Mouse (Mus musculus) lung, embryonic 16.5 days (tissue): ENCODE measurements at regions not wholly inside any gene's neighbourhood (a gene's known extent, or its start where the extent isn't known, plus 50 kb on each side); places are given as distances from the start of the nearest gene placed in this dataset.

Source experiments
- ATAC-seq: fragments of 200-750 bp; cut with Nextera tagmentation; 2 replicates; pipeline ENCODE4 v1.8.0; 2017; ENCODE audit warnings: low read depth, mild to moderate bottlenecking, moderate library complexity
- H3K27ac ChIP-seq: fragments of 300-500 bp; sonication (generic); 2 replicates; pipeline ENCODE4 v1.5.1; 2014; ENCODE audit warnings: mild to moderate bottlenecking, control low read depth, low read length
- H3K27me3 ChIP-seq: fragments of 300-500 bp; sonication (generic); 2 replicates; pipeline ENCODE4 v1.6.1; 2014; ENCODE audit warnings: low read depth, low read length, mixed read lengths; ENCODE audit not compliant: control insufficient read depth, insufficient read depth
- H3K36me3 ChIP-seq: fragments of 300-500 bp; sonication (generic); 2 replicates; pipeline ENCODE4 v1.6.1; 2014; ENCODE audit warnings: low read length; ENCODE audit not compliant: control insufficient read depth, insufficient read depth
- H3K4me1 ChIP-seq: fragments of 300-500 bp; sonication (generic); replicated peaks from 2 replicates; pipeline ENCODE4 v1.6.1; 2014; ENCODE audit warnings: low read length, mixed read lengths; ENCODE audit not compliant: control insufficient read depth, insufficient read depth
- H3K4me2 ChIP-seq: fragments of 300-500 bp; sonication (generic); 2 replicates; pipeline ENCODE4 v1.6.1; 2014; ENCODE audit warnings: low read depth, low read length, control low read depth
- H3K4me3 ChIP-seq: fragments of 300-500 bp; sonication (generic); 2 replicates; pipeline ENCODE4 v1.5.1; 2014; ENCODE audit warnings: mild to moderate bottlenecking, low read length, control low read depth
- H3K9ac ChIP-seq: fragments of 300-500 bp; sonication (generic); 2 replicates; pipeline ENCODE4 v1.6.1; 2014; ENCODE audit warnings: low read length, control low read depth
- H3K9me3 ChIP-seq: fragments of 300-500 bp; sonication (generic); 2 replicates; pipeline ENCODE4 v1.6.1; 2016; ENCODE audit warnings: low read length; ENCODE audit not compliant: control insufficient read depth
- WGBS: fragments of 180-500 bp; shearing (Covaris S2); extraction: QIAGEN DNeasy Blood & Tissue Kit; methylation state at CpG from one replicate; pipeline ENCODE4 v1.1.7; 2014; 5-methylcytosine and 5-hydroxymethylcytosine counted together

- no peak overlapping the region for H3K4me2 ChIP-seq
- no peak overlapping the region for H3K27ac ChIP-seq
- WGBS: 52% methylated on average over 4 of the region's 4 CpGs
- no peaks in the 10 kb centered on the region for H3K36me3 ChIP-seq
- no peaks in the 10 kb centered on the region for H3K27me3 ChIP-seq
- no peaks in the 10 kb centered on the region for H3K9me3 ChIP-seq
- no peak for ATAC-seq
- no peak overlapping the region for H3K4me3 ChIP-seq
- no peaks in the 10 kb centered on the region for H3K4me1 ChIP-seq
- no peak overlapping the region for H3K9ac ChIP-seq
Measured at GRCm38 (mm10) chr7:83015756-83016155, 148.6 kb downstream of the Mex3b start.

GRCm38 (mm10) chr7:83016566-83016965 lies 149.4 kb downstream of the Mex3b start:
- ATAC-seq: no peak
- H3K4me3 ChIP-seq: no peak overlapping the region
- H3K4me1 ChIP-seq: no peaks in the 10 kb centered on the region
- H3K36me3 ChIP-seq: no peaks in the 10 kb centered on the region
- no peaks in the 10 kb centered on the region for H3K9me3 ChIP-seq
- WGBS: 37% methylated on average over 4 of the region's 4 CpGs
- no peak overlapping the region for H3K9ac ChIP-seq
- H3K4me2 ChIP-seq: no peak overlapping the region
- no peaks in the 10 kb centered on the region for H3K27me3 ChIP-seq
- no peak overlapping the region for H3K27ac ChIP-seq

DNA sequence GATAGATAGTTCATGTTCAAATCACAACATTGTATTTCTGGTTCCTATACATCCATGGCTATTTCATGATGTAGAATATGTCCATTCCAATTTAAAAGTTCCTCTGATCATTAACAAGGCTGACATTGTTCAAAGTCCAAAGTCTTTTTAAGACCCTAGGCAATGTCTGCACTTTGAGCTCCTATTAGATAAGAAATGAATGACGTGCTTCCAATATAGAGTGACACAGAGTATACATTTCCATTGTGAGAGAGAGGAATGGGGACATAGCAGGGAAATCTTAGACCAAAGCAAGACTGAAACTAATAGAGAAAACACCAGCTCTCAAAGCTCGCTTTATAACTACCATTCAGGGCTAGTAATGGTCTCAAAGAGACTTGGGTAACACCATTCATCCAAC lies 153.5 kb downstream of the Mex3b start:
- Histone ChIP-seq H3K27ac (no peak overlapping the region), H3K36me3 (no peaks in the 10 kb centered on the region), H3K9me3 (no peaks in the 10 kb centered on the region), H3K9ac (no peak overlapping the region), H3K4me1 (no peaks in the 10 kb centered on the region), H3K27me3 (no peaks in the 10 kb centered on the region), H3K4me2 (no peak overlapping the region), H3K4me3 (no peak overlapping the region)
- no peak for ATAC-seq
- WGBS: 79% methylated on average over 2 of the region's 2 CpGs

- H3K27me3 ChIP-seq: no peaks in the 10 kb centered on the region
- H3K27ac ChIP-seq: no peak overlapping the region
- no peaks in the 10 kb centered on the region for H3K9me3 ChIP-seq
- ATAC-seq: no peak
- 81% methylated on average over 1 of the region's 1 CpGs for WGBS
- no peak overlapping the region for H3K4me2 ChIP-seq
- no peaks in the 10 kb centered on the region for H3K36me3 ChIP-seq
- no peak overlapping the region for H3K4me3 ChIP-seq
- H3K4me1 ChIP-seq: no peaks in the 10 kb centered on the region
- no peak overlapping the region for H3K9ac ChIP-seq
Measured at GRCm38 (mm10) chr7:83023990-83024389, 156.9 kb downstream of the Mex3b start.

DNA sequence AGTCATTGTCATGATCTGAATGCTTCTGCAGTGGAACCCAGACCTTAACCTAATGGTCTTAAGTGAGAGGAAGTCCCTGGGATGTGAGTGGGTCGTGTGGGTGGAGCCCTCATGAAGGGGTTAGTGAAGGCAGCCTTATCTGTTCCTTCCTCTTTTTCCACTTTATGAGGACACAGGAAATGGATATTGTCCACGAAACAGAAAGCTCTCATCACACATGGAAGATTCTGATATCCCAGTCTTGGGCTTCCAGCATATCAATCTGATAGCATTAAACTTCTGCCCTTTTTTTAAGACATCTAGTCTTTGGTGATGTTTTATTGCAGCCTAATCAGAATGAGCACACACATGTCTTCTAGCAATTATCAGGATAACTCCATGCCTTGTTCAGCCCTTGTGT lies 164.0 kb downstream of the Mex3b start:
- no peak for ATAC-seq
- H3K4me1 ChIP-seq: no peaks in the 10 kb centered on the region
- no peaks in the 10 kb centered on the region for H3K27me3 ChIP-seq
- no peaks in the 10 kb centered on the region for H3K36me3 ChIP-seq
- H3K4me3 ChIP-seq: no peak overlapping the region
- H3K9me3 ChIP-seq: peaks cover 4% of the 10 kb centered on the region; the same call in 1 of the 2 replicates
- no peak overlapping the region for H3K9ac ChIP-seq
- no peak overlapping the region for H3K4me2 ChIP-seq
- 42% methylated on average over 2 of the region's 2 CpGs for WGBS
- no peak overlapping the region for H3K27ac ChIP-seq

DNA sequence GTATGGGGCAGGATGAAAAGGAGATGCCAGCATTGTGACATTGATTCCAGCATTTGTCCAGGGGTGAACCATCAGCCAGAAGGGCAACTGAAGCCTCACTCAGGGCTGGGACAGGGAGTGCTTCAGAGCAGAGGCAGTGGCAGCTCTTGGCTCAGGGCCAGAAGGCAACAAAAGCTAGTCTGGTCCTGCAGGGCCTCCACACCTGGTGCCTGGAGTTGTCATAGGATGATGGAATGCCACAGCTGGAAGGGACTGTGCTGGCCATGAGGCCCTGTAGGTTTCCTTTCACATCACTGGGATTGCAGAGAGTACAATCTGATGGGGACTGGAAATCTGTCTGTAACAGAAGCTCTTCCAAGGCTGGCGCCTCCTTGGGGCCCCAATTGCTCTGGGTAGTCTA lies 164.9 kb downstream of the Mex3b start:
- Histone ChIP-seq H3K36me3 (no peaks in the 10 kb centered on the region), H3K9me3 (peaks cover 4% of the 10 kb centered on the region; the same call in 1 of the 2 replicates), H3K4me3 (no peak overlapping the region), H3K27ac (no peak overlapping the region), H3K27me3 (no peaks in the 10 kb centered on the region), H3K4me2 (no peak overlapping the region), H3K4me1 (no peaks in the 10 kb centered on the region), H3K9ac (no peak overlapping the region)
- 86% methylated on average over 1 of the region's 1 CpGs for WGBS
- ATAC-seq: no peak

DNA sequence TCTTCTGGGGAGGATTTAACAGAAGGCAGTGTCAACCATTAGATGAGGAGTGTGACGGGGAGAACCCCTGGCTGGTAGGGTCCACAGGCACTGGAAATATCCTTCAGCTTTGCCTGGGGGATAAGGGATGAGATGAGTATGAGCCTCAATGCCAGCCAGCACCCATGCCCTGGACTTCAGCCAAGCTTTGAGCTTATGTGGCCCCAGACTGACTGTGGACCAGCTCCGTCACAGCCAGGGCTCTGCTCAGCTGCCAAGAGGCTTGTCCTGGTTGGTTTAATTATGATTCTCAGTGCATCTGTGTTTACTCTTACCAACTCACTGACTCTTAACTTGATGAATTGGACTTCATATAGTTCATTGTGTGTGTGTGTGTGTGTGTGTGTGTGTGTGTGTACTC lies 165.8 kb downstream of the Mex3b start:
- Histone ChIP-seq H3K4me1 (no peaks in the 10 kb centered on the region), H3K27ac (no peak overlapping the region), H3K27me3 (no peaks in the 10 kb centered on the region), H3K9me3 (peaks cover 4% of the 10 kb centered on the region; the same call in 1 of the 2 replicates), H3K9ac (no peak overlapping the region), H3K36me3 (no peaks in the 10 kb centered on the region), H3K4me3 (no peak overlapping the region), H3K4me2 (no peak overlapping the region)
- ATAC-seq: no peak
- WGBS: 62% methylated on average over 2 of the region's 2 CpGs

DNA sequence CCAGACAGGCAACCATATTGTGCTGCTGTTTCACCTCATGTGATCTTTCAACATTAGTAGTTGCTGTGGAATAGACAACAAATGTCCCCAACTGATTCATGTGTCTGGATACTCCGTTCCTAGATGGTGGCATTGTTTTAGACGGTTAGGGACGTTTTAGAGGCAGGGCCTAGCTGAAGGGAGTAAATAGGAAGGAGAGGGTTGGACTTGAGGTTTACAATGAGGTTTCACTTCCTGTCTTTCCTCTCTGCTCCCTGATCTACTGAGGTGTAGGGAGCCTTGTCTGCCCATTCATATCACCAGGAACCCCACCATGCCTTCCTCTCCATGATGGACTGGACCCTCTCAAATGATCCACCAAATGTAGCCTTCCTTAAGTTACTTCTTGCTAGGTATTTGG lies 168.1 kb downstream of the Mex3b start:
- no peak for ATAC-seq
- H3K27me3 ChIP-seq: no peaks in the 10 kb centered on the region

DNA sequence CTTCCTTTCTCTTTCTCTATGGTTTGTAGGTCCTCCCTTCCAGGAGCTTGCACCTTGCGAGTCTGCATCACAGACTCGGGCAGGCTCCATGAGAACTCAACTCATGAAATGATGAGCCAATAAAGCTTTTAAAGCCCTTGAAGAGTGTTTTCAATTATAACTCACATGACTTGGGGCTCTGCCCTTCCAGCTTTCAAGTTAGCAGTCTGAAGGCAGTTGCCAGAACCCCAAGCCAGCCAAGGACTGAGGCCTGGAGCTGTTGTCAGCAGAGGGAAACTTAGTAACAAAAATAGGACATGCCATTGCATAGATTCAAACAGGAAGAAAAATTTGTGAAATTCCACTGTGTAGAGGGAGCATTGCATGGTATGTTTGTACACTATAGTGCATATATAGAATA lies 169.3 kb downstream of the Mex3b start:
- Histone ChIP-seq H3K9me3 (no peaks in the 10 kb centered on the region), H3K4me3 (no peak overlapping the region), H3K9ac (no peak overlapping the region), H3K4me1 (no peaks in the 10 kb centered on the region), H3K27me3 (no peaks in the 10 kb centered on the region), H3K4me2 (no peak overlapping the region), H3K27ac (no peak overlapping the region), H3K36me3 (no peaks in the 10 kb centered on the region)
- ATAC-seq: no peak
- 90% methylated on average over 2 of the region's 2 CpGs for WGBS

More for the DNA sequence above, 168.1 kb downstream of the Mex3b start:
- WGBS: 73% methylated on average over 3 of the region's 3 CpGs
- no peak overlapping the region for H3K4me2 ChIP-seq
- no peak overlapping the region for H3K9ac ChIP-seq
- H3K9me3 ChIP-seq: peaks cover 4% of the 10 kb centered on the region; the same call in 1 of the 2 replicates
- H3K4me3 ChIP-seq: no peak overlapping the region
- no peaks in the 10 kb centered on the region for H3K36me3 ChIP-seq
- H3K4me1 ChIP-seq: no peaks in the 10 kb centered on the region
- no peak overlapping the region for H3K27ac ChIP-seq

- Histone ChIP-seq H3K9me3 (no peaks in the 10 kb centered on the region), H3K36me3 (no peaks in the 10 kb centered on the region), H3K4me1 (no peaks in the 10 kb centered on the region), H3K27ac (no peak overlapping the region), H3K9ac (no peak overlapping the region), H3K4me2 (no peak overlapping the region), H3K4me3 (no peak overlapping the region), H3K27me3 (no peaks in the 10 kb centered on the region)
- 19% methylated on average over 2 of the region's 2 CpGs for WGBS
- ATAC-seq: no peak
Measured at GRCm38 (mm10) chr7:83037100-83037499, 170.0 kb downstream of the Mex3b start.
